Mouse (Mus musculus): ENCODE data around the gene Emid1.

GRCm38 (mm10) chr11:5164310-5164709, 12.3 kb upstream of the Emid1 start:
- TF ChIP-seq POLR2A (IDR thresholded peaks at IDR 0.05; ENCODE audit: control insufficient read depth, extremely low read depth, insufficient read depth, low read length, poor library complexity): no peak
- TF ChIP-seq CTCF (IDR thresholded peaks at IDR 0.05; ENCODE audit: borderline replicate concordance, control insufficient read depth, extremely low read depth, insufficient read depth, low read length, poor library complexity): no peak
